Mouse (Mus musculus): ENCODE data around the gene Rexo1.

DNA sequence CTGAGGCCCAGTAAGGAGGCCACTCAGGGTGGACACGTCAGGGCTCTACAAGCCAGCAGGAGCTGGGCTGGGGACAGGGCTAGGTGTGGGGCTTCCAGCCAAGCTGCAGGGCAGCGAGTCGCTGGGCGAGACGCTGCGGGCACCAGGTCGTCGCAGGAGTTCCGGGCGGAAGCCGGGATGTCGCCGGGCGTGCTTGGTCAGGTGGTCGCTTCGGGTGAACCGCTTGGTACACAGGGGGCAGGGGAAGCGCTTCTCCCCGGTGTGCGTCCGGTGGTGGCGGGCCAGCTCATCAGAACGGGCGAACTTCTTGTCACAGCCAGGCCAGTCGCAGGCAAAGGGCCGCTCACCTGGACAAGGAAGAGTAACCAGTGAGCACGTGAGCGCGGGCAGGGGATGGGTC lies 7.5 kb upstream of the Rexo1 start:
- TF ChIP-seq MAX (IDR thresholded peaks at IDR 0.05): no peak
- TF ChIP-seq USF1 (IDR thresholded peaks at IDR 0.05; ENCODE audit: low read depth): no peak
- no peak for TF ChIP-seq FOSL1 (IDR thresholded peaks at IDR 0.05; ENCODE audit: insufficient read depth, low read length, poor library complexity, severe bottlenecking)
- no peak for TF ChIP-seq CTCF (IDR thresholded peaks at IDR 0.05; ENCODE audit: control insufficient read depth, insufficient read depth, insufficient read length)
- TF ChIP-seq MYOG (IDR thresholded peaks at IDR 0.05; ENCODE audit: control insufficient read depth, extremely low read depth, insufficient read length): no peak
- no peak for TF ChIP-seq MYOD1 (IDR thresholded peaks at IDR 0.05; ENCODE audit: control insufficient read depth, insufficient read length, low read depth)
